Mouse (Mus musculus) B cell, adult 62 days (primary cell): ENCODE measurements around the gene Ing5. TPM values are rescaled to one million over a fixed set of nuclear protein-coding genes. Genes with fewer than 3 reads are reported as not detected.

Experiments
- total RNA-seq: library from RNA; stranded (reverse); gene quantifications from 4 replicates; pipeline ENCODE4 v1.2.4, GENCODE M21; 2023

Gene Ing5
- total RNA-seq: 35.2 to 44.9 TPM (median 43.0 TPM) in 4 replicates

GRCm38 (mm10) chr1:93803556-93804507 is at the start of gene Ing5:
Gene Ing5 (plus strand): TSS chr1:93803965.

GRCm38 (mm10) chr1:93754573-93755290 is 49.0 kb upstream of the Ing5 start, which contains the start of gene Thap4:
Gene Thap4 (minus strand): TSS chr1:93754864.

GRCm38 (mm10) chr1:93801741-93802238 is 2.0 kb upstream of the Ing5 start, which contains the start of gene Dtymk:
Gene Dtymk (minus strand): TSS chr1:93801934.

GRCm38 (mm10) chr1:93824609-93825008 is 20.8 kb downstream of the Ing5 start, which contains the start of gene D2hgdh:
Gene D2hgdh (plus strand): TSS chr1:93824909.

GRCm38 (mm10) chr1:93861048-93861447 is 57.3 kb downstream of the Ing5 start, which contains the start of gene Gal3st2:
Gene Gal3st2 (plus strand): TSS chr1:93861306.

Other genes starting within 250 kb of the Ing5 start
- gene Stk25, start 145.3 kb upstream of the Ing5 start, total RNA-seq: 86.6 to 104 TPM (median 93.5 TPM) in 4 replicates
- gene Bok, start 118.3 kb upstream of the Ing5 start, total RNA-seq: not detected in 4 replicates
- 81.1 to 98.0 TPM (median 95.4 TPM) in 4 replicates for gene Atg4b, start 52.5 kb upstream of the Ing5 start, total RNA-seq
- gene Thap4, start 49.1 kb upstream of the Ing5 start, total RNA-seq: 19.4 to 22.2 TPM (median 20.6 TPM) in 4 replicates
- gene Dtymk, start 2.0 kb upstream of the Ing5 start, total RNA-seq: 55.5 to 59.9 TPM (median 56.4 TPM) in 4 replicates
- gene D2hgdh, start 20.9 kb downstream of the Ing5 start, total RNA-seq: 31.7 to 44.2 TPM (median 39.9 TPM) in 4 replicates
- 0.21 to 0.98 TPM (median 0.89 TPM) in 3 of 4 replicates, not detected in the other for gene Gal3st2, start 57.3 kb downstream of the Ing5 start, total RNA-seq
- 0.72 to 1.3 TPM (median 1.0 TPM) in 4 replicates for gene Gal3st2b, start 114.3 kb downstream of the Ing5 start, total RNA-seq
- 0.06 to 0.15 TPM (median 0.06 TPM) in 3 of 4 replicates, not detected in the other for gene Gal3st2c, start 186.5 kb downstream of the Ing5 start, total RNA-seq
- gene Neu4, start 216.5 kb downstream of the Ing5 start, total RNA-seq: not detected in 4 replicates
- 0.29 TPM in 1 of 4 replicates, not detected in the others for gene Pdcd1, start 248.6 kb downstream of the Ing5 start, total RNA-seq